ENCODE assay signal across 9 mouse cellular contexts in the genomic region with DNA sequence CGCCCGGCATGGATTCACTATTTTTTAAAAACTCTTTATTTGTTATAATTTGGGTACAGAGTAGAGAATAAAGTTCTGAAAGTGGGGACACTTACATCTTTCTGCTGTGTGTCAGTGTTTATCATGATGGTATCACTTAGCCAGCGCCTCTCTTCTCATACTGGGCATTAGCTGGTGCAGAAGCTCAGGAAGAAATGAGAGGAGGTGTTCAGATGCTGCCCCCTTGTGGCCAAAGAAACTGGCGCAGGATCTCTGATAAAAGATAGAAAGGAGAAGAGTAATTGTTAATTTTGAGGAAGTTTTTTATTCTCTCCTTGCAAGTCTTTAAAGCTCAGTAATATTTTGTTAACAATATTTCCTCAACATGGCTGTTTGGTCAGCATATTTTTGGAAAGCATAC. TPM values are rescaled to one million over a fixed set of nuclear protein-coding genes. Genes with fewer than 3 reads are reported as not detected.
DNase-seq lines count a peak whose midpoint lies in the region; ATAC-seq lines count a peak whose summit lies in the region.
"Had no signal": no experiment of that assay in that cellular context is flagged by ENCODE, and none has a peak within 500 bp of the region (broad histone marks: within the 10 kb centered on the region; RNA-seq: fewer than 3 reads in every experiment).

No protein-coding gene starts in this region.

- no peaks in the 10 kb centered on the region for H3K27me3 ChIP-seq in hindbrain, embryonic 14.5 days (ENCODE audit: control insufficient read depth, insufficient read depth, low read length)
- H3K27me3 ChIP-seq in midbrain, embryonic 12.5 days: no peaks in the 10 kb centered on the region
- H3K27me3 ChIP-seq: embryonic facial prominence, embryonic 13.5 days had no signal

- H3K4me2 ChIP-seq in hindbrain, embryonic 14.5 days (replicated peaks): no peak overlapping the region
- H3K4me2 ChIP-seq in midbrain, embryonic 12.5 days (replicated peaks): no peak overlapping the region
- H3K4me2 ChIP-seq: embryonic facial prominence, embryonic 13.5 days had no signal

- ATAC-seq in hindbrain, embryonic 14.5 days (ENCODE audit: low FRiP score): 0 out of 2 replicates have a peak, but pooled peaks have one; percentile 59
- ATAC-seq in midbrain, embryonic 12.5 days (ENCODE audit: low FRiP score, low read depth): peak; percentile 78

- no peak overlapping the region for H3K4me3 ChIP-seq in hindbrain, embryonic 14.5 days (replicated peaks; ENCODE audit: low read length)
- no peak overlapping the region for H3K4me3 ChIP-seq in midbrain, embryonic 12.5 days
- H3K4me3 ChIP-seq: embryonic facial prominence, embryonic 13.5 days had no signal

- WGBS in hindbrain, embryonic 14.5 days: 56% methylated on average over 4 of the region's 4 CpGs
- WGBS in midbrain, embryonic 12.5 days: 49% methylated on average over 4 of the region's 4 CpGs

- no peaks in the 10 kb centered on the region for H3K4me1 ChIP-seq in hindbrain, embryonic 14.5 days (replicated peaks; ENCODE audit: control insufficient read depth, insufficient read depth, low read length)
- H3K4me1 ChIP-seq in midbrain, embryonic 12.5 days: no peaks in the 10 kb centered on the region
- H3K4me1 ChIP-seq: embryonic facial prominence, embryonic 13.5 days had no signal

- no peaks in the 10 kb centered on the region for H3K36me3 ChIP-seq in hindbrain, embryonic 14.5 days (replicated peaks; ENCODE audit: control insufficient read depth, insufficient read depth)
- no peaks in the 10 kb centered on the region for H3K36me3 ChIP-seq in midbrain, embryonic 12.5 days
- H3K36me3 ChIP-seq: embryonic facial prominence, embryonic 13.5 days had no signal

- H3K9ac ChIP-seq in hindbrain, embryonic 14.5 days: no peak overlapping the region
- no peak overlapping the region for H3K9ac ChIP-seq in midbrain, embryonic 12.5 days (replicated peaks)
- H3K9ac ChIP-seq: embryonic facial prominence, embryonic 13.5 days had no signal

- no peak overlapping the region for H3K27ac ChIP-seq in hindbrain, embryonic 14.5 days
- H3K27ac ChIP-seq in midbrain, embryonic 12.5 days (replicated peaks): no peak overlapping the region
- H3K27ac ChIP-seq: embryonic facial prominence, embryonic 13.5 days had no signal

- H3K9me3 ChIP-seq in hindbrain, embryonic 14.5 days (ENCODE audit: control insufficient read depth, low read length): no peaks in the 10 kb centered on the region
- no peaks in the 10 kb centered on the region for H3K9me3 ChIP-seq in midbrain, embryonic 12.5 days
- H3K9me3 ChIP-seq: embryonic facial prominence, embryonic 13.5 days had no signal

- peak; percentile 63 for DNase-seq in heart, postnatal 4 days
- no peak for DNase-seq in heart, adult 11 months
- DNase-seq in adrenal gland, adult 2 months: peak; percentile 13
- peak; percentile 58 for DNase-seq in embryo, embryonic 10 days (ENCODE audit: low spot score)
- peak; percentile 84 for DNase-seq in hindbrain, embryonic 14.5 days (ENCODE audit: low spot score)
- peak; percentile 10 to 56 for DNase-seq in left cerebral cortex, adult 8-10 months (ENCODE audit: low spot score in 2 of 2)
- peak; percentile 80 for DNase-seq in testis, postnatal 10 days (ENCODE audit: low spot score)

RNA-seq across cellular contexts. Expression of a gene that starts 31.0 kb away (rescaled TPM):
- total RNA-seq in heart, postnatal 4 days (2021): not detected
- total RNA-seq in adrenal gland, adult 2 months (2021): not detected
- polyA plus RNA-seq in adrenal gland, adult 2 months (2012; rRNA removed): not detected in 2 replicates
- not detected in 2 replicates for polyA plus RNA-seq in hindbrain, embryonic 14.5 days (2014; fragmentation: Nextera tagmentation; extraction: Ambion mirVana)
- total RNA-seq in left cerebral cortex, adult 8-10 months (2022): not detected
- polyA plus RNA-seq in midbrain, embryonic 12.5 days (2016; fragmentation: Nextera tagmentation; extraction: Ambion mirVana): not detected in 2 replicates
- polyA plus RNA-seq: embryonic facial prominence, embryonic 13.5 days had no signal
